Mouse (Mus musculus): ENCODE results near the gene Jrkl. TPM values are rescaled to one million over a fixed set of nuclear protein-coding genes. Genes with fewer than 3 reads are reported as not detected.

Jrkl gene
- 43.4 TPM for polyA plus RNA-seq (2014; fragmentation: Illumina TruSeq; extraction: RNeasy Lipid Tissue Mini Kit (QIAGEN cat#74804); ENCODE audit: low replicate concordance)

DNA sequence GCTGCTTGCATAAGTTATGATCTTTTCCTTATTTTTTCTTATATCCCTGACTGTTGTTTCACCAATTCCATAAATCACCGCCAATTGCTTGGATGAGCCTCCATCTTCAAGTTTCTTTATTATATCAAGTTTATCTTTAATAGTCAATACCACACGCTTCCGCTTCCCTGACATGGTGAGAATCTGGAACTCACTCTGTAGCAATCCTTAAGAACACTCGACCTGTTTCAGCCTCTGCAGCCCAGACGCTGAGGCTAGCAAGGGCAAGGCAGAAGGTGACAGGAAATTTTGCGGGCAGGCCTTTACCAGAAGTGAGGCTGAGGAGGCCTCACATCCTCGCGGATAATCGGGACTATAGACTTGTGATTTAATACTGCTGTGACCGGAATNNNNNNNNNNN is at the start of gene Jrkl:
Gene Jrkl (minus strand): TSS at position 349 of the 400 bp plus-strand sequence.

DNA sequence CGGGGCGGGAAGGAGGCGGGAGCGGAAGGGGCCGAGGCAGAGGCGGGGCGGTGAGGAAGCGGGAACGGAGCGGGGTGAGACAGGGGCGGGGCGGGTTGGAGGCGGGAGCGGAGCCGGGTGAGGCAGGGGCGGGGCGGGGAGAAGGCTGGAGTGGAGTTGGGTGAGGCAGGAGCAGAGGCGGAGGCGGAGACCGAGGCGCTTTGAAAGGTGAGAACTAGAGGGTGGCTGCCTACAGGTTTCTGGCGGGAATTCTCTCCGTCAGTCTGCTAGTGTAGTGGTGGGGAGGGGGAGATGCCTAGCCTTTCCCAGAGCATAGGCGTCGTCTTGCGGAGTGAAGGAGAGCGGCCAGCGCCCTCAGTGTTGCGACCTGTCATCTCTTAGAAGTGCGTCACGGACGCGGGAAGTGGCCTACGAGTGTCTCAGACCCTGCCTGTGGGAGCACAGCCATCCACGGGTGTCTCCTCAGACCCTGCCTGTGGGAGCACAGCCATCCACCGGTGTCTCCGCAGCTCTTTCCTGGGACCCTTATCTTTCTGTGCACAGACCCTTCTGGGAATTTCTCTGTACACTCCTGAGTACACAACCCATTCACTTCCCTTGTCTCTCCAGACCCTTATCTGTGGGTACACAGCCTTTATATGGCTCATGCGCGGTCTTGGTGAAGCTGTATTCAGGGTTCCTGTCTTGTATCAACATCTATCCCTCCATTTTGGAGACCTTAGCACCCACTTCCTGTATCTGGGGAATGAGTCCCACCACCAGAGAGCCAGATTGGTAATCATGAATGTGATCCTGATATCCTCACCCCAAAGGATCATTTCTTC is 1.4 kb upstream of the Jrkl start, which contains the start of gene Ccdc82:
Gene Ccdc82 (plus strand): TSS at position 141 of the 824 bp plus-strand sequence.

Other genes starting within 250 kb of the Jrkl start
- 45.6 TPM for gene Ccdc82, start 1.1 kb upstream of the Jrkl start, polyA plus RNA-seq (2014; fragmentation: Illumina TruSeq; extraction: RNeasy Lipid Tissue Mini Kit (QIAGEN cat#74804); ENCODE audit: low replicate concordance)
- 3.5 TPM for gene Maml2, start 52.1 kb upstream of the Jrkl start, polyA plus RNA-seq (2014; fragmentation: Illumina TruSeq; extraction: RNeasy Lipid Tissue Mini Kit (QIAGEN cat#74804); ENCODE audit: low replicate concordance)
- not detected for gene Gm17571, start 200.9 kb upstream of the Jrkl start, polyA plus RNA-seq (2014; fragmentation: Illumina TruSeq; extraction: RNeasy Lipid Tissue Mini Kit (QIAGEN cat#74804); ENCODE audit: low replicate concordance)

Measured in small intestine, adult 10 weeks (tissue).